Mouse (Mus musculus) adipocyte (in vitro differentiated cells): ENCODE measurements around the gene Rpap2.
A peak's percentile ranks its signal among the peaks of the same experiment; 100 is the strongest.

Experiments used
- DNase-seq: peaks from one replicate; pipeline ENCODE4 v3.0.0-alpha.2; 2016; ENCODE audit warnings: low spot score

Gene Rpap2

GRCm38 (mm10) chr5:107597301-107598077 is at the start of gene Rpap2, which contains the start of gene Glmn:
TSS of gene Rpap2 (plus strand) at chr5:107597373.
TSS of gene Glmn (minus strand) at chr5:107597888.
- peak; percentile 85 for DNase-seq

- no peak for DNase-seq
Measured at GRCm38 (mm10) chr5:107547955-107548354, 49.2 kb upstream of the Rpap2 start.

GRCm38 (mm10) chr5:107548444-107548843 is 48.7 kb upstream of the Rpap2 start:
- DNase-seq = no peak

GRCm38 (mm10) chr5:107554336-107554735 is 42.8 kb upstream of the Rpap2 start:
- DNase-seq = no peak

- no peak for DNase-seq
Measured at GRCm38 (mm10) chr5:107556969-107557368, 40.2 kb upstream of the Rpap2 start.

GRCm38 (mm10) chr5:107569148-107569547 is 28.0 kb upstream of the Rpap2 start:
- DNase-seq = peak; percentile 15

GRCm38 (mm10) chr5:107598380-107598779 is 1.2 kb downstream of the Rpap2 start:
- DNase-seq = no peak

GRCm38 (mm10) chr5:107611224-107611623 is 14.1 kb downstream of the Rpap2 start:
- DNase-seq = peak; percentile 81

- DNase-seq = no peak
Measured at GRCm38 (mm10) chr5:107617986-107618385, 20.8 kb downstream of the Rpap2 start.

GRCm38 (mm10) chr5:107621327-107621726 is 24.2 kb downstream of the Rpap2 start:
- no peak for DNase-seq

GRCm38 (mm10) chr5:107633651-107634050 is 36.5 kb downstream of the Rpap2 start:
- DNase-seq = no peak

- DNase-seq = peak; percentile 66
Measured at GRCm38 (mm10) chr5:107637106-107637505, 39.9 kb downstream of the Rpap2 start.

- DNase-seq = no peak
Measured at GRCm38 (mm10) chr5:107638366-107638765, 41.2 kb downstream of the Rpap2 start.

- DNase-seq = no peak
Measured at GRCm38 (mm10) chr5:107644595-107644994, 47.4 kb downstream of the Rpap2 start.

GRCm38 (mm10) chr5:107645935-107646334 is 48.8 kb downstream of the Rpap2 start:
- DNase-seq = no peak

GRCm38 (mm10) chr5:107647580-107647979 is 50.4 kb downstream of the Rpap2 start:
- no peak for DNase-seq

- no peak for DNase-seq
Measured at GRCm38 (mm10) chr5:107648552-107649125, 51.5 kb downstream of the Rpap2 start.

GRCm38 (mm10) chr5:107649680-107650079 is 52.5 kb downstream of the Rpap2 start:
- no peak for DNase-seq

GRCm38 (mm10) chr5:107650427-107650826 is 53.3 kb downstream of the Rpap2 start:
- DNase-seq = no peak

GRCm38 (mm10) chr5:107652055-107652660 is 55.0 kb downstream of the Rpap2 start:
- no peak for DNase-seq

- DNase-seq = no peak
Measured at GRCm38 (mm10) chr5:107678392-107678791, 81.2 kb downstream of the Rpap2 start.

GRCm38 (mm10) chr5:107681300-107681699 is 84.1 kb downstream of the Rpap2 start:
- DNase-seq = no peak

- peak; percentile 45 for DNase-seq
Measured at GRCm38 (mm10) chr5:107684380-107684779, 87.2 kb downstream of the Rpap2 start.
